ENCODE assay signal across 9 mouse cellular contexts in the genomic region with DNA sequence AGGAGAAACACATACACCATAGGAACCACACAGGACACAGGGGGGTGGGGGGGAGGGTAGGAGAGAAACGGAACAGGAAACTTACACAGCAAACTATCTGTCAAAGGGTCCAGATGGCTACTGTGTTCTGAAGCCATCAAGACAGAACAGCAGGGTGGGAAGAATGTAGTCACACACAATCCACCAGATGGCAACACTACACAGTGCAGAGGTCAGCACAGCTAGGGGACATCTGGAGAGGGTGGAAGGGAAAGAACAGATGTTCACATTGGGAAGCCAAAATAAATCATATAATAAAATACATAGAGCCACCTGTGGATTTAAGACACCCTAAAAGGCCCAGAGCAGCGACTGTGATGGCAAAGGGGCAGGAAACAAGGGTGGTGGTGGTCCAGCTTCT. TPM values are rescaled to one million over a fixed set of nuclear protein-coding genes. Genes with fewer than 3 reads are reported as not detected.
DNase-seq lines count a peak whose midpoint lies in the region; ATAC-seq lines count a peak whose summit lies in the region.
"Had no signal": no experiment of that assay in that cellular context is flagged by ENCODE, and none has a peak within 500 bp of the region (broad histone marks: within the 10 kb centered on the region; RNA-seq: fewer than 3 reads in every experiment).

No protein-coding gene starts in this region.

- H3K27ac ChIP-seq in midbrain, embryonic 14.5 days (replicated peaks; ENCODE audit: low read depth, low read length): no peak overlapping the region
- no peak overlapping the region for H3K27ac ChIP-seq in midbrain, embryonic 10.5 days (replicated peaks)
- 0 out of 2 replicates have a peak overlapping the region, but pooled peaks have one; percentile 8 for H3K27ac ChIP-seq in limb, embryonic 10.5 days
- H3K27ac ChIP-seq: heart, embryonic 15.5 days had no signal

- no peaks in the 10 kb centered on the region for H3K9me3 ChIP-seq in midbrain, embryonic 14.5 days (ENCODE audit: control insufficient read depth, low read length)
- no peaks in the 10 kb centered on the region for H3K9me3 ChIP-seq in midbrain, embryonic 10.5 days (replicated peaks)
- no peaks in the 10 kb centered on the region for H3K9me3 ChIP-seq in limb, embryonic 10.5 days (replicated peaks)
- H3K9me3 ChIP-seq: heart, embryonic 15.5 days had no signal

- no peak for ATAC-seq in midbrain, embryonic 14.5 days (ENCODE audit: low FRiP score, low TSS enrichment)

- no peak overlapping the region for H3K4me3 ChIP-seq in midbrain, embryonic 14.5 days (replicated peaks; ENCODE audit: low read depth, low read length)
- no peak overlapping the region for H3K4me3 ChIP-seq in midbrain, embryonic 10.5 days
- H3K4me3 ChIP-seq in limb, embryonic 10.5 days: no peak overlapping the region
- H3K4me3 ChIP-seq: heart, embryonic 15.5 days had no signal

- H3K4me1 ChIP-seq in midbrain, embryonic 14.5 days (ENCODE audit: control insufficient read depth, insufficient read depth, low read length): no peaks in the 10 kb centered on the region
- 0 out of 2 replicates have a peak, but pooled peaks cover 3% of the 10 kb centered on the region for H3K4me1 ChIP-seq in midbrain, embryonic 10.5 days
- peaks cover 23% of the 10 kb centered on the region for H3K4me1 ChIP-seq in limb, embryonic 10.5 days
- H3K4me1 ChIP-seq: heart, embryonic 15.5 days had no signal

- peak; percentile 8 for DNase-seq in midbrain, embryonic 14.5 days
- no peak for DNase-seq in midbrain, embryonic 10.5 days (ENCODE audit: low spot score)
- DNase-seq in embryo, embryonic 9.5 days (ENCODE audit: extremely low spot score): peak; percentile 21
- peak; percentile 45 for DNase-seq in limb, embryonic 10.5 days (ENCODE audit: low spot score)
- peak; percentile 30 for DNase-seq in retina, postnatal 1 day
- DNase-seq in cerebellum, adult 9-11 months: no peak
- DNase-seq in layer of hippocampus, postnatal 10 days (ENCODE audit: low spot score in 2 of 2): no peak
- DNase-seq in adrenal gland, postnatal 36 days: no peak

- 67% methylated on average over 2 of the region's 2 CpGs for WGBS in midbrain, embryonic 14.5 days
- 65% methylated on average over 2 of the region's 2 CpGs for WGBS in midbrain, embryonic 10.5 days
- 47% methylated on average over 2 of the region's 2 CpGs for WGBS in limb, embryonic 10.5 days

- H3K4me2 ChIP-seq in midbrain, embryonic 14.5 days (ENCODE audit: low read length): no peak overlapping the region
- H3K4me2 ChIP-seq: heart, embryonic 15.5 days had no signal

- no peaks in the 10 kb centered on the region for H3K27me3 ChIP-seq in midbrain, embryonic 14.5 days (ENCODE audit: control insufficient read depth, insufficient read depth, low read length)
- H3K27me3 ChIP-seq in midbrain, embryonic 10.5 days (ENCODE audit: low read depth, poor library complexity, severe bottlenecking): no peaks in the 10 kb centered on the region
- H3K27me3 ChIP-seq in limb, embryonic 10.5 days (ENCODE audit: low read depth, poor library complexity, severe bottlenecking): no peaks in the 10 kb centered on the region
- H3K27me3 ChIP-seq: heart, embryonic 15.5 days had no signal

- H3K36me3 ChIP-seq in midbrain, embryonic 14.5 days (ENCODE audit: control insufficient read depth, insufficient read depth, low read length): no peaks in the 10 kb centered on the region
- peaks cover 8% of the 10 kb centered on the region for H3K36me3 ChIP-seq in midbrain, embryonic 10.5 days
- peaks cover 37% of the 10 kb centered on the region for H3K36me3 ChIP-seq in limb, embryonic 10.5 days
- H3K36me3 ChIP-seq: heart, embryonic 15.5 days had no signal

- H3K9ac ChIP-seq in midbrain, embryonic 14.5 days (replicated peaks; ENCODE audit: low read length): no peak overlapping the region
- H3K9ac ChIP-seq: heart, embryonic 15.5 days had no signal

RNA-seq across cellular contexts. Expression of a gene that starts 43.6 kb away (rescaled TPM):
- polyA plus RNA-seq in midbrain, embryonic 14.5 days (2014; fragmentation: Nextera tagmentation; extraction: Ambion mirVana): 34.7 and 36.5 TPM in 2 replicates
- 19.0 and 21.7 TPM in 2 replicates for polyA plus RNA-seq in midbrain, embryonic 10.5 days (2016; fragmentation: Nextera tagmentation; extraction: Ambion mirVana)
- polyA plus RNA-seq in limb, embryonic 10.5 days (2016; fragmentation: Nextera tagmentation; extraction: Ambion mirVana): 14.5 and 18.4 TPM in 2 replicates
- 100 to 1,000 TPM; 120 to 121 TPM for total RNA-seq in layer of hippocampus, postnatal 10 days (2021)
- 10 to 100 TPM; 25.8 to 27.3 TPM for total RNA-seq in adrenal gland, postnatal 36 days (2021)

RNA-seq across cellular contexts. Expression of a gene that starts 52.2 kb away (rescaled TPM):
- polyA plus RNA-seq in midbrain, embryonic 14.5 days (2014; fragmentation: Nextera tagmentation; extraction: Ambion mirVana): 4.2 and 7.2 TPM in 2 replicates
- polyA plus RNA-seq in midbrain, embryonic 10.5 days (2016; fragmentation: Nextera tagmentation; extraction: Ambion mirVana): 18.9 and 21.0 TPM in 2 replicates
- 11.2 and 12.6 TPM in 2 replicates for polyA plus RNA-seq in limb, embryonic 10.5 days (2016; fragmentation: Nextera tagmentation; extraction: Ambion mirVana)
- 1 to 10 TPM; 7.7 to 9.5 TPM for total RNA-seq in layer of hippocampus, postnatal 10 days (2021)
- 10 to 100 TPM; 23.7 to 32.5 TPM for total RNA-seq in adrenal gland, postnatal 36 days (2021)

Comparison
In these comparisons a context has a peak if more than half of its experiments do, and no peak if none do; other contexts are left out.
1. DNase-seq: peak in midbrain, embryonic 14.5 days (single experiment), embryo, embryonic 9.5 days (single experiment), limb, embryonic 10.5 days (single experiment) and retina, postnatal 1 day (single experiment); none in midbrain, embryonic 10.5 days (single experiment), cerebellum, adult 9-11 months (single experiment), layer of hippocampus, postnatal 10 days (0 of 2) and adrenal gland, postnatal 36 days (0 of 2).